Mouse (Mus musculus) spleen, adult 2 months (tissue): ENCODE results near the gene Ptpn4. TPM values are rescaled to one million over a fixed set of nuclear protein-coding genes. Genes with fewer than 3 reads are reported as not detected.

Experiments
- DNase-seq, 2 experiments: peaks; one replicate each; pipeline versions ENCODE4 v3.0.0 to v3.0.0-alpha.2; 2012 to 2021; ENCODE audit warnings: low spot score in 2 of 2, low read depth in 1 of 2
- H3K27ac ChIP-seq: fragments of 200-500 bp; 2 replicates; pipeline ENCODE4 v1.5.1; 2012; ENCODE audit warnings: low read length, inconsistent platforms; ENCODE audit not compliant: insufficient read depth
- H3K27me3 ChIP-seq: fragments of 200-500 bp; 2 replicates; pipeline ENCODE4 v1.6.1; 2012; ENCODE audit warnings: mild to moderate bottlenecking, moderate library complexity, low read length, inconsistent platforms; ENCODE audit not compliant: control insufficient read depth, insufficient read depth
- H3K36me3 ChIP-seq: fragments of 200-500 bp; 2 replicates; pipeline ENCODE4 v1.6.1; 2012; ENCODE audit warnings: mild to moderate bottlenecking, low read length, inconsistent platforms; ENCODE audit not compliant: control insufficient read depth, insufficient read depth
- H3K4me1 ChIP-seq: fragments of 200-500 bp; 2 replicates; pipeline ENCODE4 v1.6.1; 2011; ENCODE audit warnings: inconsistent platforms; ENCODE audit not compliant: control insufficient read depth, insufficient read depth, insufficient read length
- H3K4me3 ChIP-seq: fragments of 200-500 bp; 2 replicates; pipeline ENCODE4 v1.5.1; 2011; ENCODE audit warnings: mild to moderate bottlenecking, inconsistent platforms; ENCODE audit not compliant: insufficient read depth, insufficient read length; ENCODE audit errors: extremely low read depth
- CTCF ChIP-seq: fragments of 200-500 bp; IDR thresholded peaks from 2 replicates; pipeline ENCODE4 v1.5.1; 2011; ENCODE audit warnings: mild to moderate bottlenecking, inconsistent platforms; ENCODE audit not compliant: insufficient read depth, insufficient read length, insufficient replicate concordance; ENCODE audit errors: extremely low read depth
- POLR2A ChIP-seq: fragments of 200-500 bp; IDR thresholded peaks from 2 replicates; pipeline ENCODE4 v1.6.1; 2011; ENCODE audit warnings: low read depth, low read length, inconsistent platforms
- WGBS: fragments of 180-500 bp; shearing (Covaris S2); methylation state at CpG from one replicate; pipeline ENCODE4 v1.1.7; 2018; 5-methylcytosine and 5-hydroxymethylcytosine counted together
- polyA plus RNA-seq: library from polyadenylated mRNA; depleted of rRNA; stranded (reverse); fragments of >200 nt; gene quantifications from 2 replicates; pipeline ENCODE4 v1.2.3, GENCODE M21; 2012

The Ptpn4 gene
- polyA plus RNA-seq, 1 experiment: 1.7 TPM

- Histone ChIP-seq H3K4me3 (no peak overlapping the region), H3K27ac (no peak overlapping the region), H3K27me3 (no peaks in the 10 kb centered on the region), H3K36me3 (no peaks in the 10 kb centered on the region), H3K4me1 (no peaks in the 10 kb centered on the region)
- WGBS: 85% methylated on average over 3 of the region's 3 CpGs
- no peak for TF ChIP-seq POLR2A
- no peak for TF ChIP-seq CTCF
- DNase-seq: no peak
Measured at GRCm38 (mm10) chr1:119843121-119843520, 5.7 kb upstream of the Ptpn4 start.

- no peak for DNase-seq
- no peaks in the 10 kb centered on the region for H3K36me3 ChIP-seq
Measured at GRCm38 (mm10) chr1:119838241-119838640, 828 bp upstream of the Ptpn4 start.

GRCm38 (mm10) chr1:119836479-119837015 lies 866 bp downstream of the Ptpn4 start:
- Histone ChIP-seq H3K36me3 (no peaks in the 10 kb centered on the region), H3K4me3 (peak overlapping the region; percentile 86), H3K27ac (peak overlapping the region; percentile 64; the same call in 1 of the 2 replicates), H3K4me1 (no peaks in the 10 kb centered on the region; the same call in 1 of the 2 replicates), H3K27me3 (no peaks in the 10 kb centered on the region)
- DNase-seq: peak in 1 of 2 experiments; percentile 59
- no peak for TF ChIP-seq CTCF
- TF ChIP-seq POLR2A: no peak
- 2% methylated on average over 30 of the region's 31 CpGs for WGBS

More at GRCm38 (mm10) chr1:119838241-119838640, 828 bp upstream of the Ptpn4 start:
- no peak for TF ChIP-seq CTCF
- no peak for TF ChIP-seq POLR2A
- Histone ChIP-seq H3K27ac (no peak overlapping the region), H3K4me1 (no peaks in the 10 kb centered on the region; the same call in 1 of the 2 replicates), H3K27me3 (no peaks in the 10 kb centered on the region), H3K4me3 (no peak overlapping the region)
- 44% methylated on average over 3 of the region's 3 CpGs for WGBS

GRCm38 (mm10) chr1:119835726-119836478 lies 1.5 kb downstream of the Ptpn4 start:
- no peaks in the 10 kb centered on the region for H3K36me3 ChIP-seq
- 30% methylated on average over 9 of the region's 9 CpGs for WGBS
- TF ChIP-seq POLR2A (no peak), CTCF (no peak)
- no peak for DNase-seq
- no peak overlapping the region for H3K27ac ChIP-seq
- no peaks in the 10 kb centered on the region for H3K27me3 ChIP-seq
- peak overlapping the region; percentile 14; the same call in 1 of the 2 replicates for H3K4me3 ChIP-seq
- H3K4me1 ChIP-seq: no peaks in the 10 kb centered on the region; the same call in 1 of the 2 replicates

- DNase-seq: no peak
- no peak overlapping the region for H3K4me3 ChIP-seq
- H3K27ac ChIP-seq: no peak overlapping the region
- WGBS: 95% methylated on average over 1 of the region's 1 CpGs
- 0 out of 2 replicates have a peak, but pooled peaks cover 1% of the 10 kb centered on the region for H3K36me3 ChIP-seq
- no peaks in the 10 kb centered on the region for H3K27me3 ChIP-seq
- no peaks in the 10 kb centered on the region for H3K4me1 ChIP-seq
- TF ChIP-seq POLR2A (no peak), CTCF (no peak)
Measured at GRCm38 (mm10) chr1:119828160-119828559, 9.3 kb downstream of the Ptpn4 start.

- Histone ChIP-seq H3K27ac (no peak overlapping the region), H3K4me1 (no peaks in the 10 kb centered on the region), H3K27me3 (no peaks in the 10 kb centered on the region), H3K36me3 (no peaks in the 10 kb centered on the region), H3K4me3 (no peak overlapping the region)
- peak in 1 of 2 experiments; percentile 9 for DNase-seq
- WGBS: 54% methylated on average over 1 of the region's 1 CpGs
- TF ChIP-seq POLR2A (no peak), CTCF (no peak)
Measured at GRCm38 (mm10) chr1:119818704-119819103, 18.7 kb downstream of the Ptpn4 start.

GRCm38 (mm10) chr1:119807707-119808106 lies 29.7 kb downstream of the Ptpn4 start:
- H3K27ac ChIP-seq: no peak overlapping the region
- no peaks in the 10 kb centered on the region for H3K36me3 ChIP-seq
- 90% methylated on average over 1 of the region's 1 CpGs for WGBS
- H3K4me3 ChIP-seq: no peak overlapping the region
- DNase-seq: no peak
- H3K4me1 ChIP-seq: no peaks in the 10 kb centered on the region
- H3K27me3 ChIP-seq: no peaks in the 10 kb centered on the region
- TF ChIP-seq POLR2A: no peak
- TF ChIP-seq CTCF: no peak
